Mouse (Mus musculus) C2C12 (cell line): Measurements from ENCODE around the gene Prickle4. TPM values are rescaled to one million over a fixed set of nuclear protein-coding genes. Genes with fewer than 3 reads are reported as not detected.

ENCODE experiments used
- H3K27me3 ChIP-seq: one replicate; pipeline ENCODE4 v1.6.1; 2011; ENCODE audit not compliant: control insufficient read depth, insufficient read depth, insufficient read length
- H3K36me3 ChIP-seq: one replicate; pipeline ENCODE4 v1.6.1; 2011; ENCODE audit not compliant: control insufficient read depth, insufficient read depth
- H3K4me3 ChIP-seq: one replicate; pipeline ENCODE4 v1.5.1; 2011; ENCODE audit warnings: mild to moderate bottlenecking, control low read depth; ENCODE audit not compliant: poor library complexity, insufficient read depth, severe bottlenecking
- H3K79me2 ChIP-seq: one replicate; pipeline ENCODE4 v1.6.1; 2011; ENCODE audit not compliant: control insufficient read depth, insufficient read depth
- H3K79me3 ChIP-seq: one replicate; pipeline ENCODE4 v1.6.1; 2011; ENCODE audit warnings: low read depth, control low read depth
- H3ac ChIP-seq: one replicate; pipeline ENCODE3; 2011; ENCODE audit warnings: low read depth; ENCODE audit not compliant: control insufficient read depth, insufficient read length
- CEBPB ChIP-seq: IDR thresholded peaks from one replicate; pipeline ENCODE4 v1.6.1; 2011; ENCODE audit warnings: low read depth, mild to moderate bottlenecking, control low read depth, moderate library complexity
- CTCF ChIP-seq: IDR thresholded peaks from one replicate; pipeline ENCODE4 v1.5.1; 2011; ENCODE audit not compliant: control insufficient read depth, insufficient read depth, insufficient read length
- FOSL1 ChIP-seq: IDR thresholded peaks from one replicate; pipeline ENCODE4 v1.8.0; 2011; ENCODE audit warnings: mild to moderate bottlenecking, low read length; ENCODE audit not compliant: poor library complexity, insufficient read depth, severe bottlenecking
- MAX ChIP-seq: IDR thresholded peaks from one replicate; pipeline ENCODE4 v1.6.1; 2011; ENCODE audit warnings: mild to moderate bottlenecking, control low read depth
- MYOD1 ChIP-seq: IDR thresholded peaks from one replicate; pipeline ENCODE4 v1.6.1; 2011; ENCODE audit warnings: low read depth; ENCODE audit not compliant: control insufficient read depth, insufficient read length
- MYOG ChIP-seq: IDR thresholded peaks from one replicate; pipeline ENCODE4 v1.6.1; 2011; ENCODE audit not compliant: control insufficient read depth, insufficient read length; ENCODE audit errors: extremely low read depth
- USF1 ChIP-seq: IDR thresholded peaks from one replicate; pipeline ENCODE4 v1.6.1; 2011; ENCODE audit warnings: low read depth, mild to moderate bottlenecking, control low read depth, moderate library complexity
- polyA plus RNA-seq: library from polyadenylated mRNA; unstranded; fragments of >200 nt; fragmentation: generic; extraction: Trizol; gene quantifications from one replicate; pipeline ENCODE4 v1.2.1, GENCODE M21; 2012; ENCODE audit warnings: missing spikeins

Gene Prickle4
- polyA plus RNA-seq, 1 experiment: 0.12 TPM

- Histone ChIP-seq H3K27me3 (no peaks in the 10 kb centered on the region), H3K36me3 (peaks cover 3% of the 10 kb centered on the region), H3K4me3 (no peak overlapping the region), H3ac (no peak overlapping the region), H3K79me3 (peaks cover 11% of the 10 kb centered on the region), H3K79me2 (peaks cover 12% of the 10 kb centered on the region)
- TF ChIP-seq FOSL1 (no peak), MAX (no peak)
Observed at GRCm38 (mm10) chr17:47691650-47692049, 2.9 kb downstream of the Prickle4 start.

GRCm38 (mm10) chr17:47689894-47690293, 4.6 kb downstream of the Prickle4 start:
- peak overlapping the region; percentile 14 for H3ac ChIP-seq
- peaks cover 29% of the 10 kb centered on the region for H3K79me2 ChIP-seq
- no peak overlapping the region for H3K4me3 ChIP-seq
- TF ChIP-seq MYOG: no peak
- no peak for TF ChIP-seq CEBPB
- TF ChIP-seq FOSL1: no peak
- TF ChIP-seq MYOD1: no peak
- TF ChIP-seq USF1: no peak
- no peak for TF ChIP-seq CTCF
- TF ChIP-seq MAX: no peak
- H3K79me3 ChIP-seq: peaks cover 20% of the 10 kb centered on the region
- H3K36me3 ChIP-seq: peaks cover 16% of the 10 kb centered on the region
- H3K27me3 ChIP-seq: no peaks in the 10 kb centered on the region

GRCm38 (mm10) chr17:47688608-47689575, 5.6 kb downstream of the Prickle4 start, which contains the start of gene Frs3:
Gene Frs3, plus strand, starts transcription at chr17:47689030.
- H3K4me3 ChIP-seq: peak within 1 kb of the TSS; percentile 94
- peak within 1 kb of the TSS; percentile 82 for H3ac ChIP-seq
- peaks cover 29% of the 10 kb centered on the region for H3K79me2 ChIP-seq
- H3K79me3 ChIP-seq: peaks cover 20% of the 10 kb centered on the region
- TF ChIP-seq CEBPB: no peak
- TF ChIP-seq MAX: no peak
- no peak for TF ChIP-seq CTCF
- TF ChIP-seq USF1: no peak
- no peak for TF ChIP-seq FOSL1
- no peak for TF ChIP-seq MYOG
- no peak for TF ChIP-seq MYOD1
- H3K27me3 ChIP-seq: no peaks in the 10 kb centered on the region
- H3K36me3 ChIP-seq: peaks cover 25% of the 10 kb centered on the region

- Histone ChIP-seq H3ac (peak within 1 kb of the TSS; percentile 82), H3K36me3 (peaks cover 30% of the 10 kb centered on the region), H3K27me3 (no peaks in the 10 kb centered on the region), H3K79me3 (peaks cover 20% of the 10 kb centered on the region), H3K79me2 (peaks cover 29% of the 10 kb centered on the region), H3K4me3 (peak within 1 kb of the TSS; percentile 94)
- no peak for TF ChIP-seq USF1
- no peak for TF ChIP-seq FOSL1
- TF ChIP-seq CEBPB: no peak
- TF ChIP-seq MYOG: no peak
- no peak for TF ChIP-seq MAX
- TF ChIP-seq MYOD1: no peak
- TF ChIP-seq CTCF: no peak
Observed at GRCm38 (mm10) chr17:47688344-47688607, 6.3 kb downstream of the Prickle4 start, which contains the start of gene Tomm6. Gene Tomm6, minus strand, starts transcription at chr17:47688386.

GRCm38 (mm10) chr17:47687409-47688343, 6.9 kb downstream of the Prickle4 start:
- TF ChIP-seq USF1: peak; percentile 52
- TF ChIP-seq FOSL1: no peak
- TF ChIP-seq CEBPB: peak; percentile 97
- peak; percentile 35 for TF ChIP-seq MAX
- H3K79me2 ChIP-seq: peaks cover 29% of the 10 kb centered on the region
- peaks cover 32% of the 10 kb centered on the region for H3K36me3 ChIP-seq

More at GRCm38 (mm10) chr17:47687409-47688343, 6.9 kb downstream of the Prickle4 start:
- peak overlapping the region; percentile 94 for H3K4me3 ChIP-seq
- peak overlapping the region; percentile 82 for H3ac ChIP-seq
- no peaks in the 10 kb centered on the region for H3K27me3 ChIP-seq
- H3K79me3 ChIP-seq: peaks cover 20% of the 10 kb centered on the region
